In the genomic region with DNA sequence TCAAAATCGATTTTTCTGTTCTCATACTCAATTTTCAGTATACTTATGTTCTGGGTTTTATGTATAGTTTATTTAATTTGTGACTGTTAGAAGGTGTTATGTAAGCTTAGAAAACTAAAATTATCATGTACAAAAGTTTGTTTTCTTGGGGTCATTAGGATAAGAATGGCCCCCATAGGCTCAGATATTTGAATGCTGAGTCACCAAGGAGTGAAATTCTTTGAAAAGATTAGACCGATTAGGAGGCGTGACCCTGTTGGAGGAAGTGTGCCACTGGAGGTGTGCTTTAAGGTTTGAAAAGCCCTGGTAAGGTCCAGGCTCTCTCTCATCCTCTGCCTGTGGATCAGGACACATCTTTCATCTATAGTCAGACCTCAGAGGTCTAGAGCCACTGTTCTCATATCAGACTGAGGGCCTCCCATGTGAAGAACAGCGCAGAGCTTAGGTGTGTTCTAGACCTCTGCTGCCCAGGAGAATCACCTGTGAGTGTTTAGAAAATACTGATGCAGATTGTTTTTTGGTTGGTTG, we compare ENCODE assay signal across 37 mouse cellular contexts. TPM values are rescaled to one million over a fixed set of nuclear protein-coding genes. Genes with fewer than 3 reads are reported as not detected.
DNase-seq lines count a peak whose midpoint lies in the region; ATAC-seq and TF ChIP-seq lines count a peak whose summit lies in the region.
"Had no signal": no experiment of that assay in that cellular context is flagged by ENCODE, and none has a peak within 500 bp of the region (broad histone marks: within the 10 kb centered on the region; RNA-seq: fewer than 3 reads in every experiment).

No protein-coding gene starts in this region.

- in situ Hi-C loops in ES-E14 (cut with MboI; ENCODE audit: low sequenced_read_pairs in 2 of 2, unreplicated experiment in 2 of 2) = no loop called here

- no peak overlapping the region for H3K4me2 ChIP-seq in liver, embryonic 14.5 days (ENCODE audit: low read depth)
- H3K4me2 ChIP-seq: forebrain, embryonic 13.5 days; heart, embryonic 13.5 days; hindbrain, embryonic 12.5 days; hindbrain, embryonic 15.5 days; intestine, embryonic 15.5 days had no signal

- WGBS in liver, embryonic 14.5 days (ENCODE audit: insufficient replicate concordance) = 70% methylated on average over 4 of the region's 4 CpGs

- no peak overlapping the region for H3K9ac ChIP-seq in liver, embryonic 14.5 days (replicated peaks)
- no peak overlapping the region for H3K9ac ChIP-seq in ES-E14 (ENCODE audit: insufficient read depth, low read depth, low read length, poor library complexity, severe bottlenecking)
- H3K9ac ChIP-seq: forebrain, embryonic 13.5 days; heart, embryonic 13.5 days; hindbrain, embryonic 12.5 days; hindbrain, embryonic 15.5 days; intestine, embryonic 15.5 days had no signal

- H3K36me3 ChIP-seq in liver, embryonic 14.5 days (replicated peaks; ENCODE audit: control insufficient read depth, insufficient read depth, low read depth) = no peaks in the 10 kb centered on the region
- H3K36me3 ChIP-seq in ES-E14 (ENCODE audit: control insufficient read depth, insufficient read depth, low read length, poor library complexity, severe bottlenecking) = no peaks in the 10 kb centered on the region
- H3K36me3 ChIP-seq: heart, embryonic 10.5 days; heart, embryonic 13.5 days; hindbrain, embryonic 12.5 days; hindbrain, embryonic 15.5 days; intestine, embryonic 15.5 days had no signal

- no peak overlapping the region for H3K27ac ChIP-seq in liver, embryonic 14.5 days
- H3K27ac ChIP-seq in ES-E14 (ENCODE audit: insufficient read depth, low read depth, low read length, poor library complexity, severe bottlenecking) = no peak overlapping the region
- H3K27ac ChIP-seq: forebrain, embryonic 10.5 days; forebrain, embryonic 13.5 days; gastrocnemius, adult 2 months; heart, adult 2 months; heart, embryonic 10.5 days; heart, embryonic 13.5 days; hindbrain, embryonic 12.5 days; hindbrain, embryonic 15.5 days; intestine, embryonic 15.5 days had no signal

- H3K4me1 ChIP-seq in liver, embryonic 14.5 days (replicated peaks; ENCODE audit: control insufficient read depth in 2 of 2, insufficient read depth in 2 of 2, low read length in 1 of 2) = peaks cover 9 to 10% of the 10 kb centered on the region in 2 experiments
- H3K4me1 ChIP-seq in ES-E14 (ENCODE audit: control insufficient read depth in 2 of 2, insufficient read depth in 2 of 2, low read length in 2 of 2, poor library complexity in 1 of 2) = 0 out of 4 replicates have a peak, but pooled peaks cover 0 to 3% of the 10 kb centered on the region in 2 experiments
- H3K4me1 ChIP-seq: intestine, embryonic 15.5 days had no signal

- no peak for TF ChIP-seq CTCF in liver, embryonic 14.5 days (IDR thresholded peaks at IDR 0.05; ENCODE audit: low read depth)

- DNase-seq in liver, embryonic 14.5 days (ENCODE audit: low read depth in 3 of 3, low spot score in 3 of 3) = peak in 2 of 3 experiments; percentile 28 to 33
- no peak for DNase-seq in liver
- DNase-seq in A20 (ENCODE audit: low read depth, low spot score) = peak; percentile 78
- DNase-seq in ES-E14 (ENCODE audit: low read depth, low spot score) = no peak
- peak; percentile 40 for DNase-seq in ZHBTc4 (ENCODE audit: low read depth, low spot score)
- DNase-seq in urinary bladder, postnatal 14 days (ENCODE audit: low spot score) = no peak
- no peak for DNase-seq in gastrocnemius, postnatal 25 days
- DNase-seq: adrenal gland, adult 8-10 months; adrenal gland, postnatal 25 days; cerebellum, adult 11-12 months; cerebellum, adult 8-10 months; cerebellum, postnatal 10 days; cerebellum, postnatal 36 days; embryo, embryonic 11 days; gastrocnemius, adult 2 months; gastrocnemius, postnatal 14 days; heart, adult 2 months had no signal

- no peak for TF ChIP-seq EP300 in liver, embryonic 14.5 days (IDR thresholded peaks at IDR 0.05; ENCODE audit: low read depth)

- H3K27me3 ChIP-seq in liver, embryonic 14.5 days (ENCODE audit: control insufficient read depth, insufficient read depth, low read length) = no peaks in the 10 kb centered on the region
- H3K27me3 ChIP-seq: CH12.LX; forebrain, embryonic 13.5 days; heart, embryonic 13.5 days; hindbrain, embryonic 12.5 days; hindbrain, embryonic 15.5 days; intestine, embryonic 15.5 days; Patski had no signal

- no peak for ATAC-seq in liver, embryonic 14.5 days (ENCODE audit: insufficient read depth)
- no peak for ATAC-seq in megakaryocyte, adult 5-6 weeks (ENCODE audit: poor library complexity, severe bottlenecking)
- ATAC-seq: activated CD4-positive, CD25-positive, alpha-beta regulatory T cell, adult 4 months; forebrain, embryonic 13.5 days; forebrain, embryonic 16.5 days; intestine, embryonic 15.5 days; Patski had no signal

- no peak overlapping the region for H3K4me3 ChIP-seq in liver, embryonic 14.5 days (ENCODE audit: insufficient read depth in 1 of 2, low read depth in 2 of 2, low read length in 2 of 2)
- no peak overlapping the region for H3K4me3 ChIP-seq in ES-E14 (ENCODE audit: insufficient read depth in 1 of 2, low read depth in 1 of 2, low read length in 2 of 2, poor library complexity in 1 of 2, severe bottlenecking in 1 of 2)
- H3K4me3 ChIP-seq: forebrain, embryonic 10.5 days; forebrain, embryonic 13.5 days; gastrocnemius, adult 2 months; heart, adult 2 months; heart, embryonic 10.5 days; heart, embryonic 13.5 days; hindbrain, embryonic 12.5 days; hindbrain, embryonic 15.5 days; intestine, embryonic 15.5 days had no signal

- H3K9me3 ChIP-seq in liver, embryonic 14.5 days (ENCODE audit: control insufficient read depth, low read length) = no peaks in the 10 kb centered on the region
- no peaks in the 10 kb centered on the region for H3K9me3 ChIP-seq in ES-E14 (ENCODE audit: control insufficient read depth, insufficient read depth, low read depth, low read length)
- H3K9me3 ChIP-seq: forebrain, embryonic 10.5 days; forebrain, embryonic 13.5 days; heart, embryonic 10.5 days; heart, embryonic 13.5 days; hindbrain, embryonic 12.5 days; hindbrain, embryonic 15.5 days; intestine, embryonic 15.5 days had no signal

TF ChIP-seq in ES-E14, 5 proteins besides CTCF, POLR2A, EP300 and RAD21:
- TF ChIP-seq MAFK (IDR thresholded peaks at IDR 0.05; ENCODE audit: insufficient read depth, low read depth, low read length) (peak; percentile 62), ZC3H11A (IDR thresholded peaks at IDR 0.05; ENCODE audit: borderline replicate concordance, low read depth, low read length) (no peak)

RNA-seq across cellular contexts. Expression of a gene that starts 2.1 kb away (rescaled TPM):
- not detected in 2 replicates for polyA plus RNA-seq in liver, embryonic 14.5 days (2012; rRNA removed)
- polyA plus RNA-seq in liver, embryonic 14.5 days (2014; fragmentation: Nextera tagmentation; extraction: Ambion mirVana) = not detected in 2 replicates
- not detected in 2 replicates for total RNA-seq in ES-E14 (2012; rRNA removed)
- total RNA-seq in gastrocnemius, postnatal 25 days (2021) = not detected
- not detected in 2 replicates for total RNA-seq in megakaryocyte, adult 5-6 weeks (2015)
- not detected in 2 replicates for total RNA-seq in megakaryocyte, adult 5-6 weeks (2017)
- total RNA-seq: adrenal gland, adult 8-10 months; adrenal gland, postnatal 25 days; CH12.LX; gastrocnemius, adult 2 months; gastrocnemius, postnatal 14 days; heart, adult 2 months; heart, postnatal 25 days; hematopoietic stem cell, adult 5-6 weeks had no signal
- polyA plus RNA-seq: activated CD4-positive, CD25-positive, alpha-beta regulatory T cell, adult 4 months; brain, embryonic 14.5 days; cortical plate, adult 2 months; embryonic facial prominence, embryonic 11.5 days; embryonic facial prominence, embryonic 14.5 days; forebrain, embryonic 10.5 days; forebrain, embryonic 13.5 days; forebrain, embryonic 16.5 days; gonadal fat pad, adult 2 months; heart, adult 2 months; heart, embryonic 10.5 days; heart, embryonic 13.5 days; heart, embryonic 16.5 days; hindbrain, embryonic 12.5 days; hindbrain, embryonic 15.5 days; intestine, embryonic 15.5 days had no signal

RNA-seq across cellular contexts. Expression of a gene that starts 25.8 kb away (rescaled TPM):
- 9.6 and 17.7 TPM in 2 replicates for polyA plus RNA-seq in liver, embryonic 14.5 days (2012; rRNA removed)
- polyA plus RNA-seq in liver, embryonic 14.5 days (2014; fragmentation: Nextera tagmentation; extraction: Ambion mirVana) = 26.4 and 28.0 TPM in 2 replicates
- 19.7 and 22.9 TPM in 2 replicates for total RNA-seq in ES-E14 (2012; rRNA removed)
- 1 to 10 TPM; 4.6 to 5.5 TPM for total RNA-seq in gastrocnemius, postnatal 25 days (2021)
- 187 and 200 TPM in 2 replicates for total RNA-seq in megakaryocyte, adult 5-6 weeks (2015)
- 105 and 107 TPM in 2 replicates for total RNA-seq in megakaryocyte, adult 5-6 weeks (2017)

Comparison
In these comparisons a context has a peak if more than half of its experiments do, and no peak if none do; other contexts are left out.
1. DNase-seq: peak in liver, embryonic 14.5 days (2 of 3), A20 (single experiment) and ZHBTc4 (single experiment); none in liver (single experiment), ES-E14 (single experiment), urinary bladder, postnatal 14 days (single experiment) and gastrocnemius, postnatal 25 days (single experiment).